Mouse (Mus musculus) spleen, postnatal 4 days (tissue): ENCODE results near the gene Erp27.
"Not testable (repeated sequence)": the region's sequence is repeated elsewhere in the genome, so short reads cannot be mapped to it uniquely, and the experiment has no call there.

ENCODE experiments used
- DNase-seq, 2 experiments: peaks; one replicate each; pipeline ENCODE4 v3.0.0; 2022; ENCODE audit warnings: low spot score in 2 of 2

Erp27 gene

GRCm38 (mm10) chr6:136906937-136907293 lies 15.1 kb downstream of the Erp27 start:
- DNase-seq = no peak

GRCm38 (mm10) chr6:136906283-136906936 lies 15.6 kb downstream of the Erp27 start:
- no peak for DNase-seq

GRCm38 (mm10) chr6:136903885-136904470 lies 18.0 kb downstream of the Erp27 start:
- DNase-seq = no peak

- no peak for DNase-seq
Observed at GRCm38 (mm10) chr6:136902527-136902926, 19.5 kb downstream of the Erp27 start.

- DNase-seq = no peak
Observed at GRCm38 (mm10) chr6:136901010-136901409, 21.0 kb downstream of the Erp27 start.

- DNase-seq = no peak
Observed at GRCm38 (mm10) chr6:136900369-136901009, 21.5 kb downstream of the Erp27 start.

- DNase-seq = no peak
Observed at GRCm38 (mm10) chr6:136898954-136899353, 23.0 kb downstream of the Erp27 start.

- DNase-seq = no peak
Observed at GRCm38 (mm10) chr6:136898222-136898621, 23.8 kb downstream of the Erp27 start.

- DNase-seq = no peak
Observed at GRCm38 (mm10) chr6:136897789-136898188, 24.2 kb downstream of the Erp27 start.

- DNase-seq = no peak
Observed at GRCm38 (mm10) chr6:136894532-136895339, 27.2 kb downstream of the Erp27 start.

GRCm38 (mm10) chr6:136892002-136892401 lies 30.0 kb downstream of the Erp27 start:
- DNase-seq = no peak

GRCm38 (mm10) chr6:136889554-136889953 lies 32.4 kb downstream of the Erp27 start:
- DNase-seq = no peak

- DNase-seq = no peak
Observed at GRCm38 (mm10) chr6:136889067-136889466, 32.9 kb downstream of the Erp27 start.

GRCm38 (mm10) chr6:136887854-136888253 lies 34.1 kb downstream of the Erp27 start:
- DNase-seq = no peak

- DNase-seq = not testable (repeated sequence)
Observed at GRCm38 (mm10) chr6:136884766-136885165, 37.2 kb downstream of the Erp27 start.

- DNase-seq = no peak
Observed at GRCm38 (mm10) chr6:136883961-136884360, 38.0 kb downstream of the Erp27 start.

GRCm38 (mm10) chr6:136883431-136883915 lies 38.5 kb downstream of the Erp27 start:
- no peak for DNase-seq

GRCm38 (mm10) chr6:136881678-136882077 lies 40.3 kb downstream of the Erp27 start:
- no peak for DNase-seq

- no peak for DNase-seq
Observed at GRCm38 (mm10) chr6:136875670-136876069, 46.3 kb downstream of the Erp27 start, which contains the start of gene Mgp. TSS of gene Mgp (minus strand) at chr6:136875823.

GRCm38 (mm10) chr6:136874599-136874998 lies 47.4 kb downstream of the Erp27 start:
- DNase-seq = no peak

GRCm38 (mm10) chr6:136868921-136869320 lies 53.1 kb downstream of the Erp27 start:
- no peak for DNase-seq

- DNase-seq = no peak
Observed at GRCm38 (mm10) chr6:136866150-136866549, 55.8 kb downstream of the Erp27 start.
